Mouse (Mus musculus): ENCODE measurements at regions not wholly inside any gene's neighbourhood (a gene's known extent, or its start where the extent isn't known, plus 50 kb on each side); places are given as distances from the start of the nearest gene placed in this dataset.

- H3K9ac ChIP-seq: no peak overlapping the region
- H3K4me3 ChIP-seq: no peak overlapping the region
- no peaks in the 10 kb centered on the region for H3K27me3 ChIP-seq
- H3K36me3 ChIP-seq: no peaks in the 10 kb centered on the region
- H3K9me3 ChIP-seq: no peaks in the 10 kb centered on the region
- no peak overlapping the region for H3K27ac ChIP-seq
- H3K4me2 ChIP-seq: no peak overlapping the region
- H3K4me1 ChIP-seq: no peaks in the 10 kb centered on the region
- no peak for ATAC-seq (ENCODE audit: insufficient number of reproducible peaks, insufficient read depth, low FRiP score, low TSS enrichment, low read depth)
- 21% methylated on average over 4 of the region's 4 CpGs for WGBS
Observed at GRCm38 (mm10) chr17:52085834-52086233, 252.7 kb upstream of the Satb1 start.

GRCm38 (mm10) chr17:52084455-52084854 lies 251.4 kb upstream of the Satb1 start:
- no peaks in the 10 kb centered on the region for H3K36me3 ChIP-seq
- no peaks in the 10 kb centered on the region for H3K9me3 ChIP-seq
- H3K4me3 ChIP-seq: no peak overlapping the region
- no peak overlapping the region for H3K27ac ChIP-seq
- H3K27me3 ChIP-seq: no peaks in the 10 kb centered on the region
- 32% methylated on average over 2 of the region's 2 CpGs for WGBS
- no peak overlapping the region for H3K4me2 ChIP-seq
- no peak overlapping the region for H3K9ac ChIP-seq
- H3K4me1 ChIP-seq: no peaks in the 10 kb centered on the region
- no peak for ATAC-seq (ENCODE audit: insufficient number of reproducible peaks, insufficient read depth, low FRiP score, low TSS enrichment, low read depth)

- H3K36me3 ChIP-seq: no peaks in the 10 kb centered on the region
- no peak overlapping the region for H3K9ac ChIP-seq
- no peak overlapping the region for H3K4me3 ChIP-seq
- no peaks in the 10 kb centered on the region for H3K27me3 ChIP-seq
- no peak for ATAC-seq (ENCODE audit: insufficient number of reproducible peaks, insufficient read depth, low FRiP score, low TSS enrichment, low read depth)
- no peak overlapping the region for H3K27ac ChIP-seq
- no peak overlapping the region for H3K4me2 ChIP-seq
- no peaks in the 10 kb centered on the region for H3K9me3 ChIP-seq
- H3K4me1 ChIP-seq: no peaks in the 10 kb centered on the region
- 73% methylated on average over 7 of the region's 7 CpGs for WGBS
Observed at GRCm38 (mm10) chr17:52079316-52079715, 246.2 kb upstream of the Satb1 start.

- no peak overlapping the region for H3K27ac ChIP-seq
- ATAC-seq (ENCODE audit: insufficient number of reproducible peaks, insufficient read depth, low FRiP score, low TSS enrichment, low read depth): no peak
- no peaks in the 10 kb centered on the region for H3K4me1 ChIP-seq
- whole genome bisulfite sequencing: 68% methylated on average over 8 of the region's 8 CpGs
- no peaks in the 10 kb centered on the region for H3K27me3 ChIP-seq
- H3K36me3 ChIP-seq: no peaks in the 10 kb centered on the region
- H3K9ac ChIP-seq: no peak overlapping the region
- H3K4me2 ChIP-seq: no peak overlapping the region
- no peak overlapping the region for H3K4me3 ChIP-seq
- no peaks in the 10 kb centered on the region for H3K9me3 ChIP-seq
Observed at GRCm38 (mm10) chr17:52078496-52078895, 245.4 kb upstream of the Satb1 start.

- no peak for ATAC-seq (ENCODE audit: insufficient number of reproducible peaks, insufficient read depth, low FRiP score, low TSS enrichment, low read depth)
- 87% methylated on average over 4 of the region's 4 CpGs for WGBS
Observed at GRCm38 (mm10) chr17:52077951-52078350, 244.9 kb upstream of the Satb1 start.

GRCm38 (mm10) chr17:52076746-52077145 lies 243.7 kb upstream of the Satb1 start:
- H3K9ac ChIP-seq: no peak overlapping the region
- no peaks in the 10 kb centered on the region for H3K9me3 ChIP-seq
- ATAC-seq (ENCODE audit: insufficient number of reproducible peaks, insufficient read depth, low FRiP score, low TSS enrichment, low read depth): no peak
- no peaks in the 10 kb centered on the region for H3K27me3 ChIP-seq
- H3K4me3 ChIP-seq: no peak overlapping the region
- WGBS: 79% methylated on average over 2 of the region's 2 CpGs
- H3K36me3 ChIP-seq: no peaks in the 10 kb centered on the region
- H3K27ac ChIP-seq: no peak overlapping the region
- H3K4me2 ChIP-seq: no peak overlapping the region
- H3K4me1 ChIP-seq: no peaks in the 10 kb centered on the region

More at GRCm38 (mm10) chr17:52077951-52078350, 244.9 kb upstream of the Satb1 start:
- Histone ChIP-seq H3K27ac (no peak overlapping the region), H3K4me2 (no peak overlapping the region), H3K9ac (no peak overlapping the region), H3K27me3 (no peaks in the 10 kb centered on the region), H3K4me3 (no peak overlapping the region), H3K4me1 (no peaks in the 10 kb centered on the region), H3K36me3 (no peaks in the 10 kb centered on the region), H3K9me3 (no peaks in the 10 kb centered on the region)

GRCm38 (mm10) chr17:52067721-52068120 lies 234.6 kb upstream of the Satb1 start:
- Histone ChIP-seq H3K36me3 (no peaks in the 10 kb centered on the region), H3K9me3 (no peaks in the 10 kb centered on the region), H3K9ac (no peak overlapping the region), H3K4me2 (no peak overlapping the region), H3K4me3 (no peak overlapping the region), H3K27me3 (no peaks in the 10 kb centered on the region), H3K27ac (no peak overlapping the region), H3K4me1 (no peaks in the 10 kb centered on the region)
- no peak for ATAC-seq (ENCODE audit: insufficient number of reproducible peaks, insufficient read depth, low FRiP score, low TSS enrichment, low read depth)
- 76% methylated on average over 2 of the region's 2 CpGs for WGBS

- ATAC-seq (ENCODE audit: insufficient number of reproducible peaks, insufficient read depth, low FRiP score, low TSS enrichment, low read depth): no peak
- Histone ChIP-seq H3K4me1 (no peaks in the 10 kb centered on the region), H3K27ac (no peak overlapping the region), H3K4me2 (no peak overlapping the region), H3K9me3 (no peaks in the 10 kb centered on the region), H3K4me3 (no peak overlapping the region), H3K9ac (no peak overlapping the region), H3K36me3 (no peaks in the 10 kb centered on the region), H3K27me3 (no peaks in the 10 kb centered on the region)
- WGBS: 89% methylated on average over 5 of the region's 5 CpGs
Observed at GRCm38 (mm10) chr17:52064618-52065017, 231.5 kb upstream of the Satb1 start.

- 82% methylated on average over 4 of the region's 4 CpGs for WGBS
- Histone ChIP-seq H3K36me3 (no peaks in the 10 kb centered on the region), H3K27me3 (no peaks in the 10 kb centered on the region), H3K27ac (no peak overlapping the region), H3K4me3 (no peak overlapping the region), H3K9ac (no peak overlapping the region), H3K4me1 (no peaks in the 10 kb centered on the region), H3K4me2 (no peak overlapping the region), H3K9me3 (no peaks in the 10 kb centered on the region)
- ATAC-seq (ENCODE audit: insufficient number of reproducible peaks, insufficient read depth, low FRiP score, low TSS enrichment, low read depth): no peak
Observed at GRCm38 (mm10) chr17:52063121-52063520, 230.0 kb upstream of the Satb1 start.

GRCm38 (mm10) chr17:52062096-52062665 lies 229.1 kb upstream of the Satb1 start:
- no peaks in the 10 kb centered on the region for H3K36me3 ChIP-seq
- ATAC-seq (ENCODE audit: insufficient number of reproducible peaks, insufficient read depth, low FRiP score, low TSS enrichment, low read depth): no peak
- no peaks in the 10 kb centered on the region for H3K9me3 ChIP-seq
- H3K27me3 ChIP-seq: no peaks in the 10 kb centered on the region
- H3K27ac ChIP-seq: no peak overlapping the region
- WGBS: 75% methylated on average over 11 of the region's 11 CpGs
- H3K9ac ChIP-seq: no peak overlapping the region
- no peak overlapping the region for H3K4me2 ChIP-seq
- no peaks in the 10 kb centered on the region for H3K4me1 ChIP-seq
- no peak overlapping the region for H3K4me3 ChIP-seq

- 87% methylated on average over 4 of the region's 4 CpGs for WGBS
- H3K9ac ChIP-seq: no peak overlapping the region
- no peaks in the 10 kb centered on the region for H3K36me3 ChIP-seq
- no peak overlapping the region for H3K4me3 ChIP-seq
- H3K9me3 ChIP-seq: no peaks in the 10 kb centered on the region
- no peak overlapping the region for H3K27ac ChIP-seq
- no peak overlapping the region for H3K4me2 ChIP-seq
- H3K4me1 ChIP-seq: no peaks in the 10 kb centered on the region
- no peaks in the 10 kb centered on the region for H3K27me3 ChIP-seq
- no peak for ATAC-seq (ENCODE audit: insufficient number of reproducible peaks, insufficient read depth, low FRiP score, low TSS enrichment, low read depth)
Observed at GRCm38 (mm10) chr17:52036479-52036878, 203.4 kb upstream of the Satb1 start.

GRCm38 (mm10) chr17:52031079-52031478 lies 198.0 kb upstream of the Satb1 start:
- Histone ChIP-seq H3K4me3 (no peak overlapping the region), H3K27me3 (no peaks in the 10 kb centered on the region)
- ATAC-seq (ENCODE audit: insufficient number of reproducible peaks, insufficient read depth, low FRiP score, low TSS enrichment, low read depth): no peak

GRCm38 (mm10) chr17:51986920-51987319 lies 153.8 kb upstream of the Satb1 start:
- Histone ChIP-seq H3K4me3 (no peak overlapping the region), H3K9ac (no peak overlapping the region), H3K27ac (no peak overlapping the region), H3K9me3 (no peaks in the 10 kb centered on the region), H3K36me3 (no peaks in the 10 kb centered on the region), H3K4me1 (no peaks in the 10 kb centered on the region), H3K27me3 (no peaks in the 10 kb centered on the region), H3K4me2 (no peak overlapping the region)
- ATAC-seq (ENCODE audit: insufficient number of reproducible peaks, insufficient read depth, low FRiP score, low TSS enrichment, low read depth): no peak
- 50% methylated on average over 8 of the region's 8 CpGs for WGBS

More at GRCm38 (mm10) chr17:52031079-52031478, 198.0 kb upstream of the Satb1 start:
- Histone ChIP-seq H3K27ac (no peak overlapping the region), H3K4me1 (no peaks in the 10 kb centered on the region), H3K4me2 (no peak overlapping the region), H3K9me3 (no peaks in the 10 kb centered on the region), H3K36me3 (no peaks in the 10 kb centered on the region), H3K9ac (no peak overlapping the region)
- WGBS: 88% methylated on average over 8 of the region's 8 CpGs
